Mouse (Mus musculus) small intestine, adult 2 months (tissue): ENCODE results near the gene Ngf.

Source experiments
- CTCF ChIP-seq: fragments of 200-500 bp; IDR thresholded peaks from 2 replicates; pipeline ENCODE4 v1.5.1; 2012; ENCODE audit warnings: low read depth, mild to moderate bottlenecking, control low read depth, inconsistent platforms, low read length, moderate library complexity, mixed read lengths; ENCODE audit not compliant: insufficient replicate concordance, insufficient read length; ENCODE audit errors: extremely low read depth
- POLR2A ChIP-seq: fragments of 200-500 bp; IDR thresholded peaks from 2 replicates; pipeline ENCODE4 v1.6.1; 2012; ENCODE audit warnings: low read depth, mild to moderate bottlenecking, control low read depth, inconsistent platforms, low read length, moderate library complexity

- TF ChIP-seq CTCF (no peak), POLR2A (no peak)
Measured at GRCm38 (mm10) chr3:102469713-102470448, at the start of gene Ngf.
